Mouse (Mus musculus) brain, embryonic 14.5 days (tissue): ENCODE measurements around the gene Chmp2a. TPM values are rescaled to one million over a fixed set of nuclear protein-coding genes. Genes with fewer than 3 reads are reported as not detected.
A peak's percentile ranks its signal among the peaks of the same experiment; 100 is the strongest.

Source experiments
- DNase-seq: peaks from one replicate; pipeline ENCODE4 v3.0.0-alpha.2; 2011; ENCODE audit warnings: low read depth
- CTCF ChIP-seq: fragments of 200-500 bp; IDR thresholded peaks from 2 replicates; pipeline ENCODE4 v1.5.1; 2012; ENCODE audit warnings: inconsistent platforms, mild to moderate bottlenecking, moderate library complexity, borderline replicate concordance; ENCODE audit not compliant: insufficient read depth, insufficient read length; ENCODE audit errors: extremely low read depth
- POLR2A ChIP-seq: fragments of 200-500 bp; IDR thresholded peaks from 2 replicates; pipeline ENCODE4 v1.6.1; 2012; ENCODE audit warnings: mild to moderate bottlenecking, inconsistent platforms, borderline replicate concordance; ENCODE audit not compliant: poor library complexity, insufficient read depth, insufficient read length, severe bottlenecking; ENCODE audit errors: extremely low read depth
- polyA plus RNA-seq: library from polyadenylated mRNA; depleted of rRNA; stranded (reverse); fragments of >200 nt; gene quantifications from 2 replicates; pipeline ENCODE4 v1.2.3, GENCODE M21; 2012; rRNA removed

The Chmp2a gene
- polyA plus RNA-seq, 1 experiment, result 170 TPM

DNA sequence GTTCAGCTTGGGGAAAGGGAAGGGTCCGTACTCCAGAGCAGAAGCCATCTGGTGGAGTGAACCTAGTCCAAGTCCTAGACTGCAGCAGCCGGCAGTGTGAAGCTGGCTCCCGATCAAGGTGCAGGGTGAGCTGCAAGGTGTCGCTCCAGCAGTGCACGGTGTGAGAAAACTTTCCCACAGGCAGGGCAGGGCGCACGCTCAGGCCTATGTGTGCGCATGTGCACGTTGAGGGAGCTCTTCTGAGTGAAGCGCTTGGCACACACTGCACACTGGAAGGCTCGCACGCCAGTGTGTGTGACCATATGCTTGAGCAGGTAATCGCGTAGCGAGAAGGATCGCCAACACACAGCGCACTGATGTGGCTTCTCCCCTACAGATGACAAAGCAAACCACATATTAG lies 28.6 kb downstream of the Chmp2a start:
- TF ChIP-seq POLR2A (no peak), CTCF (no peak)
- DNase-seq, result peak; percentile 24

DNA sequence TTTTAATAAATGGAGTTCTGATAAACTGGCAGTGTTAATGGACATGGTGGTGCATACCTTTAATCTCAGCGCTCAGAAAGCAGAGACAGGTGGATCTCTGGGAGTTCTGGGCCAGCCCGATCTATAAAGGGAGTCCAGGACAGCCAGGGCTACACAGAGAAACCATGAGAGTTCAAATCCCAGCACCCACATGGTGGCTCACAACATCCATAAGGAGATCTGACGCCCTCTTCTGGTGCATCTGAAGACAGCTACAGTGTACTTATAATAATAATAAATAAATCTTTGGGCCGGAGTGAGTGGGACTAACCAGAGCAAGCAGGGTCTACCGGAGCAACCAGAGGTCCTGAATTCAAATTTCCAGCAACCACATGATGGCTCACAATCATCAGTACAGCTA lies 31.2 kb downstream of the Chmp2a start:
- no peak for TF ChIP-seq POLR2A
- no peak for DNase-seq

DNA sequence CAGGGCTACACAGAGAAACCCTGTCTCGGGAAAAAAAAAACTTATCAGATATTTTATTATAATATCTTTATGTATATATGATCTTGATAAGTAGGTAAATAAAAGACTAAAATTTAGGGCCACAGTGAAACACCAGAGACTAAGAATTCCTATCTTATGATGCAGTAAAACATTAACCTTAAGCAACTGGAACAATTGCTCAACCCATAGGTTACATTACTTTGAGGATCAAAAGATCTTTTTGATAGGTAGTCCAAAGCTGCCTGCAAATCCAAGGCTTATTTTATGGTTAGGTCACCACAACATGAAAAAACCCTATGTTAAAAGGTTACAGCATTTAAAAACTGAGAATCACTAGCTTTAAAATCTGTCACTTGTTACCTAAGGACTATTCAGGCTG lies 33.0 kb downstream of the Chmp2a start:
- TF ChIP-seq POLR2A, result no peak
- TF ChIP-seq CTCF, result no peak
- DNase-seq, result no peak

DNA sequence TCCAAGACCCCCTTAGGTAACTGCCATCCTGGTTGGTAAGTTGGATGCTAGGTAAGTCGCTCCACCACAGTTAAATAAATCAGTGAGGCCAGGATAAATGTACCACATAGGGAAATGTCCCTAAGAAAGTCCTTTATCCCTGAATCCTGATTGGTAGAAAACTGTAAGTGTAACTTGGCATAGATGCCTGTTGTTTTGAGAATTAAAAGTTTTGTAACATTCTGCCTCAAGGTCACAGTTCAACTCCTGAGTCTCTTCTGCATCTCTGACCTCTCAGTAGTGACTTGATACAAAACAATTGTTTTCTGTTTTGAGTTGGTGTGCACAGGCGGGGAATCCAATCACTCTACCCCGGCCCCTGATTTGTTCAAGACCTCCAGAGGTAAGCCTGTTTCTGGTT lies 35.8 kb downstream of the Chmp2a start, which contains the start of gene Trim28:
TSS of gene Trim28 (plus strand) at position 264 of the 400 bp plus-strand sequence.
- TF ChIP-seq POLR2A, result no peak
- TF ChIP-seq CTCF, result no peak
- no peak for DNase-seq

DNA sequence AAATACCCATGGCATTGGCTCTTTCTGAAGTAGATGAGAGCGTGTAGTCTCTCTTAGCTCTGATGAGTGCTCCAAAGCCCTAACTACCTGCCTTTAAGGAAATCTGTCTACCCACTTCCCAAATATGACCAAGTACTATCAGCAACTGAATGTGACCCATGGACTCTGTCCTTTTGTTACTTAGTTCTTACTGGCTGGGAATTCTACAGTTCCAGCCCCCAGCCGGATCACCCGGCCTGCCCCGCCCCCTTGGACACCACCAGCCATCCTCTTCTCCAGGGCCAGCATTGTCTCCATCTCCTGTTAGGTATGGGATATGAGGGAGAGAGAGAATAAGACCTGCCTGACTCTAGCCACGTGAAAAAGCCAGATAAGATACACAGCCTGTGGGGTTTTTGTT lies 36.6 kb downstream of the Chmp2a start, which contains the start of gene Slc27a5:
TSS of gene Slc27a5 (minus strand) at position 140 of the 400 bp plus-strand sequence.
- TF ChIP-seq CTCF (no peak), POLR2A (no peak)

DNA sequence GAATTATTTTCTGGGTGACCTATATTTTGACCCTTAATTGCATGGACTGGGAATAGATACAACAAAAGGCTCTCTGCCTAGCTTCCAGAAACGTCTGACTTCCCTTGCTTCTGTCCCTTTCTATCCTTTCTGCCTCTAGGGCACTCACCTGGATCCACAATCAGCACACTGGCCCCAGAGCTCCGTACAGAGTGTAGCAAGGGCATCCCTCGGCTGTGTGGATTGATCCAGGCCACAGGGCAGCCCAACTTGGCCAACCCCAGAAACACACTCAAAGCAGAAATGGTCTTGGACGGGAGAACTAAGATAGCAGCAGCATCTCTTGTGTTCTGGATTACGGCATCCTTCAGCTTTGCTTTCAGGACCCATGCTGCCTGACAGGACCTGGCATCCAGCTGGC lies 37.4 kb downstream of the Chmp2a start:
- TF ChIP-seq CTCF (no peak), POLR2A (no peak)
- DNase-seq, result no peak

More for the DNA sequence above, 36.6 kb downstream of the Chmp2a start, which contains the start of gene Slc27a5:
- DNase-seq, result no peak

DNA sequence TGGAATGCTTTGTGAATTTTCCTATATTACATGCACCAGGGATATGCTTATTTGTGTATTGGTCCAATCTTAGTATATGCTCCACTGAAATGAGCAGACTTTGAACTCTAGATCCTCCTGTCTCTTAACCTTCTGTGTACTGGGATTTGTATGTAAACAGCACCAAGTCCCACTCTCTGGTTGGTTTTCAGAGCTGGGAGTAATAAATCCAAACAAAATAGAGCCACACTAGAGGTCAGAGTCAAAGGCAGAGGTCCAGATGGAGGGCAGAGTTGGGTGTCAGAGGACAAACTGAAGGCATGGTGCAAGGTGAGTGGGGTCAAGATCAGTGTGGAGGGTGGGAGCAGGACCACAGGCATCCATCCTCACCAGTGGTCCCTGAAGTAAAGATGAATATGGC lies 38.7 kb downstream of the Chmp2a start:
- DNase-seq, result no peak
- TF ChIP-seq CTCF (no peak), POLR2A (no peak)

DNA sequence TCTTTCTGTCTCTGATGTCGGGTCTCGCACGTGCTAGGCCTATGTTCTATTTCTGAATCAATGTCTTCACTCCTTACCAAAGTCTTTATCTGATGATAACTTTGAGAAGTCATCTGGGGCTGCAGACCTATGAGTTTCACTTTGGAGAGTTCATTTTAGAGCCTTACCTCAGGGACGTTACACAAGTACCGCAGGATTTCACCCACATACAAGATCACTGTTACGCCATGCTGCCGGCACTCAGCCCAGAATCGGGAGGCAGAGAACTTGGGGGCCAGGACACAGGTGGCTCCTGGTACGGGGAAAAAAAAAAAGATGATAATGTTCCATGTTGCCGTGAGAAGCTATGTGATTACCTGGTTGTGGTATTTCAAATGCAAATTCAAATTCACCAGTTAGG lies 41.5 kb downstream of the Chmp2a start:
- DNase-seq, result no peak
- no peak for TF ChIP-seq POLR2A
- no peak for TF ChIP-seq CTCF

DNA sequence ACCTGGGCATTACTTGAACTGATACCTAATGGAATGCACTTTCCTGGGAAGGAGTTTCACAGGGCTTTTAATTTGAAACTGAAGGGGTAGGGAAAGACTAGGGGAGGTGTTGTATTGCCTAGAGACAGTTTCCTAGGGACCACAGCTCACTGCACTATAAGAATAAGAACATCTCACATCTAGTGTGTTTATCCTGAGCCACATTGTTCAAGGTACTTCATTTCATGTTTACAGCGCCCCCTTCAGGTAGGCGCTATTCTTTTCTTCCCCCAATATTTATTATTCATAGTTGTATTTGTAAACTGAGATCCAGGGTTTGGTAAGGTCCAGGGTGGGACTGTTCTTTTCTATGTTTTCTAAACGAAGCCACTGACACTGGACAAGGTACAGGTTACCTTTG lies 42.4 kb downstream of the Chmp2a start:
- TF ChIP-seq CTCF, result no peak
- no peak for TF ChIP-seq POLR2A
- peak; percentile 15 for DNase-seq

DNA sequence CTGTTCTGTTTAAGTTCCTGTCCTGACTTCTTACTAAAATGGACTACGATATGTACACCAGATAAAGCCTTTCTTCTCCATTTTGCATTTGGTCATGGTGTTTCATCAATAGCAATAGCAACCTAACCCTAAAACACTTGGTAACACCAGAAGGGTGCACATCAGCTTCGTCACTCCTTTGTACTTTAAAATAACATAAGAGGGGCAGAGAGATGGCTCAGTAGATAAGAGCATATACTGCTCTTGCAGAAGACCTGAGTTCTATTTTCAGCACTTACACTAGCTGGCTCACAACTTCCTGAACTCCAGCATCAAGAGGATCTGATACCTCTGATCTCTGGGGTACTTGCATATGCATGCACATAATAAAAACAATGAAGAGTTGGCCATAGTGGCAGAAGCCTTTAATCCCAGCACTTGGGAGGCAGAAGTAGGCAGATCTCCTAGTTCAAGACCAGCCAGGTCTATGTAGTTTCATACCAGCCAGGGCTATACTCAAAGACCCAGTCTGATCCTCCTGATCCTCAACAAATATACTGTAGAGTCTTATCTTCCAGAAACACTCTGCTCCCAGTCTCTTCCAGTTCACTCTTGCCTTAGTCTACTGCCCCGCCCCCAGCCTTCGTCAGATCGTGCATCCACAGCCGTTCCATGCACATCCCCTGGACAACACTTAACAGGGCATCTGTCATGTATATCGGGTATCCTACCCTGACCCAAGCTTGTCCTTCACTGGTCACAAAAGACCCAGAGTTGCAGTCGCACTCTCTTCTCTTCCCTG lies 47.0 kb downstream of the Chmp2a start:
- no peak for DNase-seq
- TF ChIP-seq POLR2A, result no peak
- TF ChIP-seq CTCF, result no peak

DNA sequence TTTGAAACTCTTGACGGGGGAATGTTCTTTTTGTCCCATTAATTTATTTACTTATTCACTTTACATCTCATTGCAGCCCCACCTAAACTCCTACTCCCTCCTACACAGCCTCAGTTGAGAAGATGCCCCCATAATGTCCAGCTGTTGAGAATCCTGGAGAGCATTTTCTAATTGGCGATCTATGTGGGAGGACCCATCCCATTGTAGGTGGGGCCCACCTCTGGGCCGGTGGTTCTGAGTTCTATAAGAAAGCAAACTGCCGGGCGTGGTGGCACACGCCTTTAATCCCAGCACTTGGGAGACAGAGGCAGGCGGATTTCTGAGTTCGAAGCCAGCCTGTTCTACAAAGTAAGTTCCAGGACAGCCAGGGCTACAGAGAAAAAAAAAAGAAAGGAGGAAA lies 47.7 kb downstream of the Chmp2a start:
- DNase-seq, result no peak
- TF ChIP-seq POLR2A, result no peak
- no peak for TF ChIP-seq CTCF

DNA sequence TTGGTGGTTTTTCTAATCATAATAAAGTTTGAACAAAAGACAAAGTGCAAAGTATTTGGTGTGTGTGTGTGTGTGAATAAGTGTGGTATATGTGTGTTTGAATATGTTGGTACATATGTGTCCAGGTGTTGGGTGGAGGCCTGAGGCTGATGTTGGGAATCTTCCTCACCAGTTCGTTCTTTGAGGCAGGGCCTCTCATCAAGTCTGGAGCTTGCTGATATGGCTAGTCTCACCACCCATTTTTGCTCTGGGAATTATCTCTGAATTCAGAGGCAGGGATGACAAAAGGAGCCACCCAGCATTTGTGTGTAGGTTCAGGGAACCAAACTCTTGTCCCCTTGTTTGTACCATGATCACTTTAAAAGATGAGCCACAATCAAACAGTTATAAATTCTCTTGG lies 48.9 kb downstream of the Chmp2a start:
- DNase-seq, result no peak
- TF ChIP-seq CTCF (no peak), POLR2A (no peak)

Other genes with a start within 250 kb of the Chmp2a start
- gene Zscan18, start 231.2 kb downstream of the Chmp2a start, polyA plus RNA-seq, result 21.8 and 25.6 TPM in 2 replicates
- 19.1 and 22.6 TPM in 2 replicates for gene Zfp329, start 215.9 kb downstream of the Chmp2a start, polyA plus RNA-seq
- 11.4 and 13.4 TPM in 2 replicates for gene Zfp110, start 200.0 kb downstream of the Chmp2a start, polyA plus RNA-seq
- 9.4 and 10.5 TPM in 2 replicates for gene Zfp128, start 153.6 kb downstream of the Chmp2a start, polyA plus RNA-seq
- gene Zscan22, start 137.0 kb downstream of the Chmp2a start, polyA plus RNA-seq, result 14.2 and 17.8 TPM in 2 replicates
- 2,137 and 2,684 TPM in 2 replicates for gene Rps5, start 112.5 kb downstream of the Chmp2a start, polyA plus RNA-seq
- gene Rnf225, start 107.4 kb downstream of the Chmp2a start, polyA plus RNA-seq, result 2.6 and 3.3 TPM in 2 replicates
- gene Zfp324, start 69.0 kb downstream of the Chmp2a start, polyA plus RNA-seq, result 14.1 and 16.1 TPM in 2 replicates
- 14.2 and 16.5 TPM in 2 replicates for gene Zfp446, start 57.0 kb downstream of the Chmp2a start, polyA plus RNA-seq
- 0.75 and 1.9 TPM in 2 replicates for gene Slc27a5, start 36.6 kb downstream of the Chmp2a start, polyA plus RNA-seq
- gene Trim28, start 35.7 kb downstream of the Chmp2a start, polyA plus RNA-seq, result 585 and 651 TPM in 2 replicates
- 54.8 and 54.9 TPM in 2 replicates for gene Zbtb45, start 24.8 kb downstream of the Chmp2a start, polyA plus RNA-seq
- 373 and 391 TPM in 2 replicates for gene Ube2m, start 3.5 kb upstream of the Chmp2a start, polyA plus RNA-seq
- 11.8 and 11.9 TPM in 2 replicates for gene Mzf1, start 20.0 kb upstream of the Chmp2a start, polyA plus RNA-seq
- 0.03 and 0.07 TPM in 2 replicates for gene Vmn1r85, start 60.4 kb upstream of the Chmp2a start, polyA plus RNA-seq
- gene Vmn1r86, start 85.1 kb upstream of the Chmp2a start, polyA plus RNA-seq, result 0.03 TPM in 1 of 2 replicates, not detected in the other
- gene Vmn1r87, start 105.3 kb upstream of the Chmp2a start, polyA plus RNA-seq, result not detected in 2 replicates
- not detected in 2 replicates for gene Vmn1r88, start 124.8 kb upstream of the Chmp2a start, polyA plus RNA-seq
- not detected in 2 replicates for gene Vmn1r89, start 178.2 kb upstream of the Chmp2a start, polyA plus RNA-seq
- gene Lig1, start 242.5 kb upstream of the Chmp2a start, polyA plus RNA-seq, result 41.8 and 45.8 TPM in 2 replicates
- 8.5 and 14.9 TPM in 2 replicates for gene Zswim9, start 243.9 kb upstream of the Chmp2a start, polyA plus RNA-seq